Mouse (Mus musculus): ENCODE measurements around the gene Mlxipl. TPM values are rescaled to one million over a fixed set of nuclear protein-coding genes. Genes with fewer than 3 reads are reported as not detected.

Gene Mlxipl
- polyA plus RNA-seq, 1 experiment from 2014 or later = 5.8 TPM

- 0 out of 2 replicates have a peak, but pooled peaks cover under 1% of the 10 kb centered on the region for H3K4me1 ChIP-seq
- no peaks in the 10 kb centered on the region for H3K27me3 ChIP-seq (replicated peaks)
- H3K27ac ChIP-seq = no peak overlapping the region
- peaks cover 53% of the 10 kb centered on the region for H3K36me3 ChIP-seq
- no peaks in the 10 kb centered on the region for H3K9me3 ChIP-seq
- no peak overlapping the region for H3K4me2 ChIP-seq
- H3K4me3 ChIP-seq (replicated peaks) = no peak overlapping the region
- no peak overlapping the region for H3K9ac ChIP-seq
- no peak for ATAC-seq (ENCODE audit: insufficient read depth, low FRiP score, low read depth)
Observed at GRCm38 (mm10) chr5:135175086-135175485, 85.4 kb downstream of the Mlxipl start.

- Histone ChIP-seq H3K27ac (no peak overlapping the region), H3K4me3 (replicated peaks) (no peak overlapping the region), H3K36me3 (peaks cover 53% of the 10 kb centered on the region), H3K4me1 (peaks cover 6% of the 10 kb centered on the region), H3K9me3 (no peaks in the 10 kb centered on the region), H3K27me3 (replicated peaks) (no peaks in the 10 kb centered on the region), H3K4me2 (no peak overlapping the region), H3K9ac (no peak overlapping the region)
- ATAC-seq (ENCODE audit: insufficient read depth, low FRiP score, low read depth) = no peak
- WGBS = 88% methylated on average over 3 of the region's 3 CpGs
Observed at GRCm38 (mm10) chr5:135178523-135178922, 88.8 kb downstream of the Mlxipl start.

DNA sequence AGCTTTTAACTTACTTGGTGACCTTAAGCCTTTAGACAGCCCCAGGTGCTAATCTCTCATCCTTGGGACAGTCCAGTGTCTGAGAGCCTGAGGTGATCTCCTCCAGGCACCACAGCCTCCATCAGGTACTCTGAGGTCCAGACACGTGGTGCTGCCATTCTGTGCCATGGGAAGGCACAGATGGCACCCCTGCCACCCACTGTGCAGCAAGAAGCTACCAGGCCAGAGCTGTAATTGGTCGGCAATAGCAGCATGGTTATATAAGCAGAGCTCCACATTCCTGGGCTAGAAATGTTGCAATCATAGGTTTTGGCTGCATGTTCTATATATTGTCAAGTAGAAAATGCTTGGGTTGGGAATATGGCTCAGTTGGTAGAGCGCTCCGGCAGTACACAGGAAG lies 89.3 kb downstream of the Mlxipl start:
- peaks cover 53% of the 10 kb centered on the region for H3K36me3 ChIP-seq
- ATAC-seq (ENCODE audit: insufficient read depth, low FRiP score, low read depth) = no peak
- WGBS = 84% methylated on average over 4 of the region's 4 CpGs

DNA sequence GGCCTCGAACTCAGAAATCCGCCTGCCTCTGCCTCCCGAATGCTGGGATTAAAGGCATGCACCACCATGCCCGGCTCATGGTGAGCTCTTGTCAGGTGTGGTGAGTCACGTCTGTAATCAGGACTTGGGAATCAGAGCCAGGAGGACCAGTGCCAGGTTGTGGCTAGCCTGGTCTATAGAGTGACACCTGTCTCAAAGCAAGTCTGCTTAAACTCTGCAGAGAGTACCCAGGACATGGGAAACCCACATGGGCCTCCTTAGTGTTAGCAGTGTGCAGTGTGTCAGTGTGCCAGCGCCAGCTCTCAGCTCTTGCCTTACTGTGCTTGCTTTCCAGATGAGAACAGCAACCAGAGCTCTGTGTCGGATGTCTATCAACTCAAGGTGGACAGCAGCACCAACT lies 89.9 kb downstream of the Mlxipl start:
- Histone ChIP-seq H3K4me1 (peaks cover 6% of the 10 kb centered on the region), H3K36me3 (peaks cover 50% of the 10 kb centered on the region), H3K4me3 (replicated peaks) (no peak overlapping the region), H3K9me3 (no peaks in the 10 kb centered on the region), H3K4me2 (no peak overlapping the region), H3K9ac (no peak overlapping the region), H3K27me3 (replicated peaks) (no peaks in the 10 kb centered on the region), H3K27ac (no peak overlapping the region)
- no peak for ATAC-seq (ENCODE audit: insufficient read depth, low FRiP score, low read depth)
- 92% methylated on average over 7 of the region's 7 CpGs for WGBS

More for the DNA sequence above, 89.3 kb downstream of the Mlxipl start:
- Histone ChIP-seq H3K4me3 (replicated peaks) (no peak overlapping the region), H3K4me1 (peaks cover 6% of the 10 kb centered on the region), H3K27ac (no peak overlapping the region), H3K27me3 (replicated peaks) (no peaks in the 10 kb centered on the region), H3K9ac (no peak overlapping the region), H3K9me3 (no peaks in the 10 kb centered on the region), H3K4me2 (no peak overlapping the region)

GRCm38 (mm10) chr5:135180796-135181195 lies 91.1 kb downstream of the Mlxipl start:
- WGBS = 93% methylated on average over 14 of the region's 14 CpGs
- H3K4me1 ChIP-seq = peaks cover 6% of the 10 kb centered on the region
- no peak overlapping the region for H3K9ac ChIP-seq
- peaks cover 42% of the 10 kb centered on the region for H3K36me3 ChIP-seq
- H3K27ac ChIP-seq = no peak overlapping the region
- no peaks in the 10 kb centered on the region for H3K27me3 ChIP-seq (replicated peaks)
- H3K4me3 ChIP-seq (replicated peaks) = no peak overlapping the region
- no peaks in the 10 kb centered on the region for H3K9me3 ChIP-seq
- no peak overlapping the region for H3K4me2 ChIP-seq
- ATAC-seq (ENCODE audit: insufficient read depth, low FRiP score, low read depth) = no peak

DNA sequence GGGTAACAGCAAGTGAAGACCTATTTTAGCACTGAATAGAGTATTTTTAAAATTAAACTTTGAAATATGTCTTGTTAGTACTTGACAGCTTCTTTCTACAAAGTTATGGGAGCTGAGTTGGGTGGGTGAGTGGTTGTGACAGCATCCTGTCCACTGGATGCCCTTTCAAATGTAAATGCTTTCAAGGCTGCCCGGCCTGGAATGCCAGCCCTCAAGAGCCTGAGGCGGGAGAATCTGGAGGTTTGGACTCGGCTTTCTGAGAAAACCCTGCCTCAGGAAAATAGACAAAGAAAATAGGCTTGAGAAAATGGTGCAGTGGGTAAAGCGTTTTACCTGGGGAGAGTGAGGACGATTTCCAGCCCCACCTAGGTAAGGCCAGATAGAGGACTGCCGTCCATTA lies 92.1 kb downstream of the Mlxipl start:
- no peaks in the 10 kb centered on the region for H3K9me3 ChIP-seq
- H3K9ac ChIP-seq = no peak overlapping the region
- H3K36me3 ChIP-seq = peaks cover 39% of the 10 kb centered on the region
- H3K4me2 ChIP-seq = no peak overlapping the region
- H3K4me3 ChIP-seq (replicated peaks) = no peak overlapping the region
- no peak for ATAC-seq (ENCODE audit: insufficient read depth, low FRiP score, low read depth)
- peaks cover 6% of the 10 kb centered on the region for H3K4me1 ChIP-seq
- WGBS = 84% methylated on average over 6 of the region's 6 CpGs
- H3K27ac ChIP-seq = no peak overlapping the region
- H3K27me3 ChIP-seq (replicated peaks) = no peaks in the 10 kb centered on the region

- ATAC-seq (ENCODE audit: insufficient read depth, low FRiP score, low read depth) = no peak
- Histone ChIP-seq H3K4me1 (peaks cover 6% of the 10 kb centered on the region), H3K27ac (peak overlapping the region; percentile 85), H3K9ac (no peak overlapping the region), H3K4me3 (replicated peaks) (no peak overlapping the region), H3K4me2 (no peak overlapping the region), H3K27me3 (replicated peaks) (no peaks in the 10 kb centered on the region), H3K9me3 (no peaks in the 10 kb centered on the region), H3K36me3 (peaks cover 28% of the 10 kb centered on the region)
- WGBS = 38% methylated on average over 8 of the region's 8 CpGs
Observed at GRCm38 (mm10) chr5:135183131-135183861, 93.6 kb downstream of the Mlxipl start.

- WGBS = 94% methylated on average over 3 of the region's 3 CpGs
Observed at GRCm38 (mm10) chr5:135185016-135185415, 95.3 kb downstream of the Mlxipl start.

GRCm38 (mm10) chr5:135185596-135185995 lies 95.9 kb downstream of the Mlxipl start:
- 33% methylated on average over 3 of the region's 3 CpGs for WGBS
- H3K9ac ChIP-seq = no peak overlapping the region
- no peak for ATAC-seq (ENCODE audit: insufficient read depth, low FRiP score, low read depth)

More at GRCm38 (mm10) chr5:135185016-135185415, 95.3 kb downstream of the Mlxipl start:
- Histone ChIP-seq H3K4me2 (no peak overlapping the region), H3K4me1 (peaks cover 19% of the 10 kb centered on the region), H3K36me3 (peaks cover 15% of the 10 kb centered on the region), H3K9me3 (no peaks in the 10 kb centered on the region), H3K27me3 (replicated peaks) (no peaks in the 10 kb centered on the region), H3K9ac (no peak overlapping the region), H3K4me3 (replicated peaks) (no peak overlapping the region), H3K27ac (no peak overlapping the region)
- ATAC-seq (ENCODE audit: insufficient read depth, low FRiP score, low read depth) = no peak

GRCm38 (mm10) chr5:135186231-135186620 lies 96.5 kb downstream of the Mlxipl start:
- no peaks in the 10 kb centered on the region for H3K9me3 ChIP-seq
- peak overlapping the region; percentile 80 for H3K4me3 ChIP-seq (replicated peaks)
- peak overlapping the region; percentile 95 for H3K27ac ChIP-seq
- peaks cover 19% of the 10 kb centered on the region for H3K4me1 ChIP-seq
- no peak for ATAC-seq (ENCODE audit: insufficient read depth, low FRiP score, low read depth)
- H3K4me2 ChIP-seq = peak overlapping the region; percentile 60
- H3K9ac ChIP-seq = peak overlapping the region; percentile 4; the same call in 1 of the 2 replicates
- no peaks in the 10 kb centered on the region for H3K27me3 ChIP-seq (replicated peaks)
- 0 out of 2 replicates have a peak, but pooled peaks cover 9% of the 10 kb centered on the region for H3K36me3 ChIP-seq
- 18% methylated on average over 10 of the region's 10 CpGs for WGBS

More at GRCm38 (mm10) chr5:135185596-135185995, 95.9 kb downstream of the Mlxipl start:
- Histone ChIP-seq H3K4me2 (no peak overlapping the region), H3K4me1 (peaks cover 19% of the 10 kb centered on the region), H3K27me3 (replicated peaks) (no peaks in the 10 kb centered on the region), H3K4me3 (replicated peaks) (no peak overlapping the region), H3K36me3 (0 out of 2 replicates have a peak, but pooled peaks cover 10% of the 10 kb centered on the region), H3K27ac (no peak overlapping the region), H3K9me3 (no peaks in the 10 kb centered on the region)

DNA sequence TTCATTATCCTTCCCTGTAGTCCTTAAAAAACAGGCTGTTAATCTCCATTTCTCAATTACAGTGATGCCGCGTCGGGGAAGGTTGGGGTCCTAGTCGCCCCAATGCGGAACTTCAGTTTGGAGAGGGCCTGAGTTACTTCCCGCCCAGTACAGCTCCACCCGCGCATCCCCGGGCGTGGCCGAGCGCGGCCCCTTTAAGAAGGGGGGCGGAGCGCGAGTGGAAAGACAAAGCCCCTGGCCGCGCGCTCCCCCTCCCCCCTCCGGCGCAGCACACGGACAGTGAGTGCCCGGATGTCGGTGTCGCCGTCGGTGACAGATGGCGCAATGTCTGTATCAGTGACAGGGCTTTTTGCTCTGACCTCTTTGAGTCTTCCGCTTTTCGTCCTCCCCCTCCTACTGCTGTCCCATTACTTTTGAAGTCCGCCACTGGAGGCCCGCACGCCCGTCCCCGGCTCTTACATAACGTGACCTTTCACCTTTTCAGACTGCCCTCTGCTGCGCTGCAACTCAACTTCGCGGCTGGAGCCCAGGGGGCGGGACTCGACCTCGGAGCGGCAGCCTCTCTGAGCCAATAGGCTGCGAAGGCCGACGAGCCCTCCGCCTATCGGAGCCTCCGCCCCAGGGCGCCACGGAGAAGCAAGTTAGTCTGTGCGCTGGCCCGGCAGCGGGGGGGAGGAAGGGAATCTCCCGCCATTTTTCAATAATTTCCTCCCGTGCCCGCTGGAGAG lies 97.1 kb downstream of the Mlxipl start, which contains the start of gene Baz1b:
Gene Baz1b, plus strand, starts transcription at position 644 of the 728 bp plus-strand sequence.
- 0% methylated on average over 56 of the region's 57 CpGs for WGBS
- Histone ChIP-seq H3K27ac (peak within 1 kb of the TSS; percentile 95), H3K36me3 (0 out of 2 replicates have a peak, but pooled peaks cover 6% of the 10 kb centered on the region), H3K4me1 (peaks cover 19% of the 10 kb centered on the region), H3K9ac (peak within 1 kb of the TSS; percentile 89), H3K4me3 (replicated peaks) (peak within 1 kb of the TSS; percentile 80), H3K27me3 (replicated peaks) (no peaks in the 10 kb centered on the region), H3K9me3 (no peaks in the 10 kb centered on the region), H3K4me2 (peak within 1 kb of the TSS; percentile 66)
- ATAC-seq (ENCODE audit: insufficient read depth, low FRiP score, low read depth) = peak; percentile 96

All from stomach, embryonic 15.5 days (tissue).